Mouse (Mus musculus) forebrain, embryonic 12.5 days (tissue): ENCODE results near the gene Adamts17. TPM values are rescaled to one million over a fixed set of nuclear protein-coding genes. Genes with fewer than 3 reads are reported as not detected.

ENCODE experiments used
- ATAC-seq: fragments of 200-750 bp; cut with Nextera tagmentation; 2 replicates; pipeline ENCODE4 v1.8.0; 2017; ENCODE audit warnings: moderate TSS enrichment; ENCODE audit not compliant: low FRiP score
- H3K27ac ChIP-seq: fragments of 300-500 bp; sonication (generic); 2 replicates; pipeline ENCODE4 v1.5.1; 2016; ENCODE audit warnings: mild to moderate bottlenecking
- H3K27me3 ChIP-seq: fragments of 300-500 bp; sonication (generic); 2 replicates; pipeline ENCODE4 v1.6.1; 2016; ENCODE audit warnings: mild to moderate bottlenecking
- H3K36me3 ChIP-seq: fragments of 300-500 bp; sonication (generic); replicated peaks from 2 replicates; pipeline ENCODE4 v1.6.1; 2016; ENCODE audit warnings: mild to moderate bottlenecking
- H3K4me1 ChIP-seq: fragments of 300-500 bp; sonication (generic); 2 replicates; pipeline ENCODE4 v1.6.1; 2016
- H3K4me2 ChIP-seq: fragments of 300-500 bp; sonication (generic); 2 replicates; pipeline ENCODE4 v1.6.1; 2016; ENCODE audit warnings: mild to moderate bottlenecking, moderate library complexity
- H3K4me3 ChIP-seq: fragments of 300-500 bp; sonication (generic); replicated peaks from 2 replicates; pipeline ENCODE4 v1.5.1; 2016; ENCODE audit warnings: mild to moderate bottlenecking
- H3K9ac ChIP-seq: fragments of 300-500 bp; sonication (generic); 2 replicates; pipeline ENCODE4 v1.6.1; 2016; ENCODE audit warnings: mild to moderate bottlenecking
- H3K9me3 ChIP-seq: fragments of 300-500 bp; sonication (generic); 2 replicates; pipeline ENCODE4 v1.6.1; 2016
- WGBS: fragments of 180-500 bp; shearing (Covaris S2); methylation state at CpG from one replicate; pipeline ENCODE4 v1.1.7; 2016; 5-methylcytosine and 5-hydroxymethylcytosine counted together
- polyA plus RNA-seq: library from polyadenylated mRNA; unstranded; fragments of >200 nt; fragmentation: Nextera tagmentation; extraction: Ambion mirVana; gene quantifications from 2 replicates; pipeline ENCODE4 v1.2.1, GENCODE M21; 2016

Gene Adamts17
- polyA plus RNA-seq, 1 experiment from 2014 or later: 2.1 TPM

DNA sequence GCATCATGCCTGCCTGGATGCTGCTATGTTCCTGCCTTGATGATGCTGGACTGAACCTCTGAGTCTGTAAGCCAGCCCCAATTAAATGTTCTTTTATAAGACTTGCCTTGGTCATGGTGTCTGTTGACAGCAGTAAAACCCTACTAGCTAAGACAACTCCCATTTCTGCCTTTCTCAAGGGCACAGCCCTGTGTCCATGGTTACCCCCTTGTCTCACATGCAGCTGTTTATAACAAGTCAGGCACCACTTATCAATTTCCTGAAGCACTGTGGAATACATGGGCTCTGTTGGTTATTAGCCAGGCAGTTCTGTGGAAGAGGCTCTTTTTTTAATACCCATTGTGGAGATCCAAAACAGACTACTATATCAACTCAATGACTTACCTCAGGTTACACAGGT, 193.1 kb downstream of the Adamts17 start:
- ATAC-seq: no peak
- no peak overlapping the region for H3K4me3 ChIP-seq
- no peak overlapping the region for H3K4me2 ChIP-seq
- no peaks in the 10 kb centered on the region for H3K36me3 ChIP-seq
- no peaks in the 10 kb centered on the region for H3K9me3 ChIP-seq
- H3K27me3 ChIP-seq: no peaks in the 10 kb centered on the region
- no peak overlapping the region for H3K27ac ChIP-seq
- H3K4me1 ChIP-seq: no peaks in the 10 kb centered on the region
- H3K9ac ChIP-seq: no peak overlapping the region

GRCm38 (mm10) chr7:67034369-67034768, 194.8 kb downstream of the Adamts17 start:
- H3K27me3 ChIP-seq: no peaks in the 10 kb centered on the region
- no peak overlapping the region for H3K4me3 ChIP-seq
- no peaks in the 10 kb centered on the region for H3K9me3 ChIP-seq
- no peak overlapping the region for H3K4me2 ChIP-seq
- ATAC-seq: no peak
- H3K9ac ChIP-seq: no peak overlapping the region
- H3K27ac ChIP-seq: no peak overlapping the region
- no peaks in the 10 kb centered on the region for H3K36me3 ChIP-seq
- no peaks in the 10 kb centered on the region for H3K4me1 ChIP-seq
- 87% methylated on average over 2 of the region's 2 CpGs for WGBS

GRCm38 (mm10) chr7:67035246-67035645, 195.7 kb downstream of the Adamts17 start:
- WGBS: 91% methylated on average over 10 of the region's 10 CpGs

DNA sequence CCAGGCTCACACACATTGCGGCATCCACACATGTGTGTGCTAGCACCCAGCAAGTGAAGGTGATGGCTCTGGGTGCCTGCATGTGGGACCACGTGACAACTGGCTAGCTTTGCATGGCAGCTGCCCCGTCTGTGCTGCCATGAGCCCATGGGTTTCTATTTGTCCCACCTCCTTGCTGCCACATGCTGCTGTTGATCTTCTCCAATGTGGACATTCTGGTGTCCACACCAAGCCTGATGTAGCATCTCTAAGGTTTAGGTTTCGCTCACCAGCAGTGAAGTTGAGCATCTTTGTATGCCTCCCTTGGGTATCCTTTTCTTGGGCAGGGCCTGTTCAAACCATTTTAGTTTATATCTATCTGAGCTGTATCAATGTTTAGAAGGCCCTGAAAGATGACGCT, 196.1 kb downstream of the Adamts17 start:
- H3K4me1 ChIP-seq: no peaks in the 10 kb centered on the region
- no peak overlapping the region for H3K4me2 ChIP-seq
- WGBS: 95% methylated on average over 5 of the region's 5 CpGs
- no peak overlapping the region for H3K9ac ChIP-seq
- no peaks in the 10 kb centered on the region for H3K27me3 ChIP-seq
- H3K36me3 ChIP-seq: no peaks in the 10 kb centered on the region
- H3K27ac ChIP-seq: no peak overlapping the region
- no peaks in the 10 kb centered on the region for H3K9me3 ChIP-seq
- no peak overlapping the region for H3K4me3 ChIP-seq
- no peak for ATAC-seq

More at GRCm38 (mm10) chr7:67035246-67035645, 195.7 kb downstream of the Adamts17 start:
- Histone ChIP-seq H3K36me3 (no peaks in the 10 kb centered on the region), H3K27ac (no peak overlapping the region), H3K4me2 (no peak overlapping the region), H3K9me3 (no peaks in the 10 kb centered on the region), H3K4me3 (no peak overlapping the region), H3K27me3 (no peaks in the 10 kb centered on the region), H3K9ac (no peak overlapping the region), H3K4me1 (no peaks in the 10 kb centered on the region)
- ATAC-seq: no peak

DNA sequence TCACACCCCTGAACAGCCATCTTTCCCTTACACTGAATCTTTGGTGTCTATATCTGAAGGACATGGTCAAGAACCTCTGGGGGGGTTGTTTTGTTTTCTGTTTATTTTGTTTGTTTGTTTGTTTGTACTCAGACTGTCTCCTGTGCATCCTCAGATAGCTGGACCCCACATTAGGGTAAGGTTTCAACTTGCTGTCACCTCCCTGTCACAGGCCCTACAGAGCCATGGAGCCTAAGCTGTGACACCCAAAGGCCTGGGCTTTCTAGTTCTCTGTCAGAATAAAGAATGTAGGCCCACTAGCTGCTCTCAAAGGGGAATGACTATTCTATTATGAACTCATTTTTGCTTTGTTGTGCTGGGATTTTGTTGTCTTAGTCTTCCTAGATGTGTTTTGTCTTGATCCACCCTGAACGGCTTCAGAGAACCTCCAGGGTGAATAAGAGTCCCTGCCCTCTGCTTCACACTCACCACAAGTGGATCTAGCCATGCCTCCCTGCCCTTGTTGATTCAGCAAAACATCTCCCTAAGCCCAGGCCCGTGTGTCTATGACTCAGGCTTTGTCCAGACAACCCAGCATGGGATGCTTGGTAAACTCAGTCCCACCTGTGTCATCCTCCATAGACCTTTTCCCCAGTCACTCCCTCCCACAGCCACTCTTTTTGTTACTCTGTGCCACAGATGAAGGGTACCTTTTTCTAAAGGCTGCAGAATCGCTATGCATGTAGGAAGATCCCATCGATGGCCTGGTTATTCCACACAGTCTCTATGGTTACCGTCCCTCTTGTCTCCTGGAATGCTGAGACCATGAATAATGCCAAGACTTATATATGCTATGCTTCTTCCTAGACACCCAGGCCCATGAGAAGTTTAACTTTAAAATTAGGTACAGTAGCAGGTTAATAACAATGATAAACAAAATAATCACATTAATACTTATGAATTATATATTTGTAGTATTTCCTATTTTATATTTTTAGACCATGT, 197.3 kb downstream of the Adamts17 start:
- no peak for ATAC-seq
- H3K4me2 ChIP-seq: no peak overlapping the region
- H3K9ac ChIP-seq: no peak overlapping the region
- H3K27me3 ChIP-seq: no peaks in the 10 kb centered on the region
- 78% methylated on average over 5 of the region's 5 CpGs for WGBS
- H3K9me3 ChIP-seq: no peaks in the 10 kb centered on the region
- H3K27ac ChIP-seq: no peak overlapping the region
- no peaks in the 10 kb centered on the region for H3K36me3 ChIP-seq
- H3K4me1 ChIP-seq: no peaks in the 10 kb centered on the region
- H3K4me3 ChIP-seq: no peak overlapping the region

DNA sequence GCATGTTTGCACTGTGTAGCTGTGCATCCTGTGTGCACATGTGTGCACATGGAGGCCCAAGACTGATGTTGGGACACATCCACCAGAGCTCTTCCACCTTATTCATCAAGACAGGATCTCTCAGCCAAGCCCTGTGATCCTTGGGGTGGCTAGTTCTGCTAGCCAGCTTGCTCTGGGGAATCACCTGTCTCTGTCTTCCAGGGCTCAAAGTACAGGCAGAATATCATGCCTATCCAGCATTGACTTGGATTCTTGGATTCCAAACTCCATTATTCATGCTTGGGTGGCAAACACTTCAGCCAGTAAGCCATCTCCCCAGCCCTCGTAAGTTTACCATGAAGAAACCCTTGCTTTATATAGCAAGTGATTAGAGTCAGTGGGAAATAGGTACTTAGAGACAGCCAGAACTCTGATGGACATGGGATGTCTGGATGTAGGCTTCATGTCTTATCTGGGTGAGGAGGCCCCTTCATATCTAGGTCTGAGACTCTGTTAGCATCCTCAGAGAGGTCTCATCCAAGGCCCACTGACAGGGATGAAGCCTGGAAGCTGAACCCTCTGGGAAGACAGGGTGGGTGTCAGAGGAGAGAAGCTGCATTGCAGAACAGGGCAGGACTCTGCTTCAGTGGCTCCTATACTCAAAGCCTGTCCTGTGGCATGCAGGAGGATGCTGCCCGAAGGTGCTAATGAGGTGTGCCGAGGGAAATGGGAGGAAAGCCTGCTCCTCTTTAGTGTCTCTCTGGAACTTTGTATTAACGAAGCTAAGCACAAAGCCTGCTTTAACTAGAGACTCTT, 198.4 kb downstream of the Adamts17 start:
- H3K36me3 ChIP-seq: no peaks in the 10 kb centered on the region
- H3K27me3 ChIP-seq: no peaks in the 10 kb centered on the region
- H3K9me3 ChIP-seq: no peaks in the 10 kb centered on the region
- no peak overlapping the region for H3K9ac ChIP-seq
- 67% methylated on average over 4 of the region's 4 CpGs for WGBS
- H3K4me2 ChIP-seq: no peak overlapping the region
- H3K4me1 ChIP-seq: no peaks in the 10 kb centered on the region
- ATAC-seq: no peak
- no peak overlapping the region for H3K4me3 ChIP-seq
- no peak overlapping the region for H3K27ac ChIP-seq

DNA sequence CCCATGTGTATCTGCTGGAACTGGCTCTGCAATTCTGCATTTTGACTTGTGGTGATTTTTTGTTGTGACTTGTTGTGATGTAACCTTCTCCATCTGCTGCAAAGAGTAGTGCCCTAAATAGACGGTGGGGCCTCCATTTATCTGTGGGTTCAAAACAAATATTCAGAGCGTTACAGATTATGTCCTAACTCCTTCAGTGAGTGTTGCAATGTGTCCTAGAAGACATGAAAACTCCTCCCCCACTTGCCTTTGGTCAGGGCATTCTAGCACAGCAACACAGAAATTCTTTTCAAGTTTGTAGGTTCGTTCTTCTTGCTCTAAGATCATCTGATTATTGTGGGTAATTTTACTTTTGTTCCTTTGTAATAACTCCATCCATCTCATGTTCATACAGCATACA, 199.6 kb downstream of the Adamts17 start:
- ATAC-seq: no peak
- H3K27ac ChIP-seq: no peak overlapping the region
- no peaks in the 10 kb centered on the region for H3K4me1 ChIP-seq
- H3K36me3 ChIP-seq: no peaks in the 10 kb centered on the region
- H3K4me2 ChIP-seq: no peak overlapping the region
- no peaks in the 10 kb centered on the region for H3K9me3 ChIP-seq
- H3K4me3 ChIP-seq: no peak overlapping the region
- no peaks in the 10 kb centered on the region for H3K27me3 ChIP-seq
- H3K9ac ChIP-seq: no peak overlapping the region
- WGBS: 85% methylated on average over 3 of the region's 3 CpGs

DNA sequence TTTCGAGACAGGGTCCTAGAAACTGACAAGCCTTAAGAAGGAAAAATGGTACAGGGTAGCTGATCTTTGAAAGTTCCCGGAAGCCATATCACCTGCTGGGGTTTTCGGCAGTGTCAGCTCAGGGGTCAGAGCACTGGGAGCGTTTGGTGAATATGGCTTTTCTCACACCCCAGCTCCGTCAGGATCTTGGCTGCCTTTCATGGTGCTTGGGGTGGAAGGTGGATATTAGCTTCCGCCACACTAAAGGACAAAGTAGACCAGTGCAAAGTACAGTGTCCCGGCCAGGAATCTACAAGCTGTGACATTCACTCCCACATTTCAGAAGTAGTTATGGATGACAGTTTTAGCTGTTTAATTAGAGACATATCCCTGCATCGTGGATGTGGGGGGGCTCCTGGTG, 200.3 kb downstream of the Adamts17 start:
- ATAC-seq: no peak
- H3K36me3 ChIP-seq: no peaks in the 10 kb centered on the region
- no peak overlapping the region for H3K4me2 ChIP-seq
- H3K27me3 ChIP-seq: no peaks in the 10 kb centered on the region
- H3K27ac ChIP-seq: no peak overlapping the region
- 79% methylated on average over 8 of the region's 8 CpGs for WGBS
- H3K4me3 ChIP-seq: no peak overlapping the region
- H3K4me1 ChIP-seq: no peaks in the 10 kb centered on the region
- H3K9ac ChIP-seq: no peak overlapping the region
- H3K9me3 ChIP-seq: no peaks in the 10 kb centered on the region

DNA sequence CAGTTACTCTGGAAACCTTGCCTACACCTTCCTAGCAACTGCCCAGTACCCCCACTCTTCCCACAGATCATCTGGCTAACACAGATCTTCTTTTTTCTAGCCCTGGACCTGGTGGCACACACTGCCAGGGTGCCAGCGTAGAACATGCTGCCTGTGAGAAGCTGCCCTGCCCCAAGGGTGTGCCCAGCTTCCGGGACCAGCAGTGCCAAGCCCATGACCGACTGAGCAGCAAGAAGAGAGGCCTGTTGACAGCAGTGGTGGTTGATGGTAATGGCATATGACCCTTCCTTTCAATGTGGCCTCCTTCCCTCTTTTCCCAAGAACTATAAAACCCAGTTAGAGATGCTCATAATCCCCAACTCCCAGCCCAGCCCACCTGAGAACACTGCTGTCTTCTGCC, 202.2 kb downstream of the Adamts17 start:
- no peaks in the 10 kb centered on the region for H3K27me3 ChIP-seq
- no peak overlapping the region for H3K4me3 ChIP-seq
- H3K27ac ChIP-seq: no peak overlapping the region
- no peak overlapping the region for H3K9ac ChIP-seq
- no peak overlapping the region for H3K4me2 ChIP-seq
- no peak for ATAC-seq
- no peaks in the 10 kb centered on the region for H3K36me3 ChIP-seq
- no peaks in the 10 kb centered on the region for H3K4me1 ChIP-seq
- WGBS: 86% methylated on average over 3 of the region's 3 CpGs
- H3K9me3 ChIP-seq: no peaks in the 10 kb centered on the region

DNA sequence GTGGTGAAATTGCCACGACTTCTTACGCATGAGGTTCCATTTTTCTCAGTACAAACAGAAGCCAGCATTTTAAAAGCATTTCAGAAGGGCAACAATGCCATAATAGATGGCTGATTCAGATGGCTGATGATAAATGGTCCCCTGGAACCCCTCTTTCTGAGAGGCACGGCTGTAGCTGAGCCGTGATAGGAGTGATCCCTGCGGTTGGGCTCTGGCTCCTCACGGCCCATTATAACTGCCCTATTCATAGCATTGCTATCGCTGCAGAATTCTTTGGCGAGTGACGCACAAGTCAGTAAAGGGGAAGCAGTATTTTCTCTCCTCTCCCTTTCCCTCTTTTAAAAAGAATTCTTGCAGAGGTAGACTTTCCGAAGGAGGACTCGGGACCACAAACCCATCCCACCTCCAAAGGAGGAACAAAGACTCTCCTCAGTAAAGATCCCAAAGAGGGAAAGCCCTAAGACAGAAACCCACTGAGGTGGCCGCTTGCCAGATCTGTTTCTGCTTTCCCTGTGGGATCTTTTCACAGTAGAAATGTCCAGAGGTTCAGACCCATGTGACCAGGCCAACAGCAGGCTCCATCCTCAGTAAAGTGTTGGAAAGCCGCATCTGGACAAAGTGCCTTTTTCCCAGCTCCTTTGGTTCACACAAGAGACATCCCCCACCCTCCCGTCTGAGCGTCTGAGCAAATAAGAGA, 204.7 kb downstream of the Adamts17 start:
- ATAC-seq: no peak
- Histone ChIP-seq H3K9me3 (no peaks in the 10 kb centered on the region), H3K27me3 (no peaks in the 10 kb centered on the region), H3K27ac (no peak overlapping the region), H3K4me1 (no peaks in the 10 kb centered on the region), H3K36me3 (no peaks in the 10 kb centered on the region), H3K9ac (no peak overlapping the region), H3K4me2 (no peak overlapping the region), H3K4me3 (no peak overlapping the region)
- WGBS: 87% methylated on average over 15 of the region's 15 CpGs

DNA sequence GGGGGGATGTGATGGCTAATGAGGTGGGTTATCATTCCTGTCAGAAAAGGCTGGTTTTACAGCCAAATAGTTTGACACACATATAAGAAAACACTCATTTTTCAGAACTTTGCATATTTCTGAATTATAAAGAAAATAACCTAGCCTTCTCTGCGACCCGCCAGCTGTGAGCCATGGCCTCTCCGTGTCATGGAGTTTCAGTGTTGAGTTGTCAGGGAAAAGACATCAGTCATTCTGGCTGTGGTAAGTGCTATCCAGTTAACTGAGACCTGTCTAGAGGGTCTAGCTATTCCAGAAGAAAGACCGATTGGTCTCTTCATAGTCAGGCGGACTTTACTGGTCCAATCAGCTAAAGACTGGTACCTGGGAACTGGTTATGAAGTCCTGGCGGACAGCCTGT, 205.7 kb downstream of the Adamts17 start:
- no peaks in the 10 kb centered on the region for H3K27me3 ChIP-seq
- H3K9me3 ChIP-seq: no peaks in the 10 kb centered on the region
- no peak overlapping the region for H3K27ac ChIP-seq
- H3K9ac ChIP-seq: no peak overlapping the region
- H3K36me3 ChIP-seq: no peaks in the 10 kb centered on the region
- no peak overlapping the region for H3K4me2 ChIP-seq
- no peak overlapping the region for H3K4me3 ChIP-seq
- 95% methylated on average over 6 of the region's 6 CpGs for WGBS
- H3K4me1 ChIP-seq: no peaks in the 10 kb centered on the region
- no peak for ATAC-seq

DNA sequence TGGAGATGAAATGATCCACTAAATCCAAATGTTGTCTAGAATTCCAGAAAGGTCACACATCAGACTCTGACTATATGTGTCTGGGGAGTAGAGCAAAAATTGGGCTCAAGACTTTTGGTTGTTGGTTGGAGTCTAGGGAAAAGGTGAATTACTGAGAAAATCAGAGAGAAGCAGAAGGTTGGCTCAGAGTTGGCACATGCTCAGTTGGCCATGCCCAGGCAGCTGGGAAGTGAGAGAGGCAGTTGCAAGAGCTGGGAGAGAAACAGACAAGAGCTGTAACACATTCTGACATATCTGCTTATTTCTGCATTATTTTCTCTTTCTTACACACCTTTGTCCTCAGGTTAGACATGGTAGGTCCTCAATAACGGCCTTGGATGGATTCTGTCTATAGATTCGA, 209.7 kb downstream of the Adamts17 start:
- 93% methylated on average over 2 of the region's 2 CpGs for WGBS
- H3K27ac ChIP-seq: no peak overlapping the region
- ATAC-seq: no peak
- H3K9me3 ChIP-seq: no peaks in the 10 kb centered on the region
- H3K27me3 ChIP-seq: no peaks in the 10 kb centered on the region
- no peak overlapping the region for H3K4me2 ChIP-seq
- H3K4me1 ChIP-seq: no peaks in the 10 kb centered on the region
- no peak overlapping the region for H3K9ac ChIP-seq
- H3K4me3 ChIP-seq: no peak overlapping the region
- H3K36me3 ChIP-seq: no peaks in the 10 kb centered on the region
